Mouse (Mus musculus) layer of hippocampus, postnatal 36 days (tissue): Measurements from ENCODE around the gene Vamp3. TPM values are rescaled to one million over a fixed set of nuclear protein-coding genes. Genes with fewer than 3 reads are reported as not detected.
"Not testable (repeated sequence)": the region's sequence is repeated elsewhere in the genome, so short reads cannot be mapped to it uniquely, and the experiment has no call there.

Experiments used
- DNase-seq, 2 experiments: peaks; one replicate each; pipeline ENCODE4 v3.0.0; 2022
- total RNA-seq, 2 experiments: library from RNA; stranded (reverse); gene quantifications; 2 replicates each; pipeline ENCODE4 v1.2.3; 2021

Gene Vamp3
- total RNA-seq, 2 experiments from 2014 or later = 33.6 to 34.5 TPM

DNA sequence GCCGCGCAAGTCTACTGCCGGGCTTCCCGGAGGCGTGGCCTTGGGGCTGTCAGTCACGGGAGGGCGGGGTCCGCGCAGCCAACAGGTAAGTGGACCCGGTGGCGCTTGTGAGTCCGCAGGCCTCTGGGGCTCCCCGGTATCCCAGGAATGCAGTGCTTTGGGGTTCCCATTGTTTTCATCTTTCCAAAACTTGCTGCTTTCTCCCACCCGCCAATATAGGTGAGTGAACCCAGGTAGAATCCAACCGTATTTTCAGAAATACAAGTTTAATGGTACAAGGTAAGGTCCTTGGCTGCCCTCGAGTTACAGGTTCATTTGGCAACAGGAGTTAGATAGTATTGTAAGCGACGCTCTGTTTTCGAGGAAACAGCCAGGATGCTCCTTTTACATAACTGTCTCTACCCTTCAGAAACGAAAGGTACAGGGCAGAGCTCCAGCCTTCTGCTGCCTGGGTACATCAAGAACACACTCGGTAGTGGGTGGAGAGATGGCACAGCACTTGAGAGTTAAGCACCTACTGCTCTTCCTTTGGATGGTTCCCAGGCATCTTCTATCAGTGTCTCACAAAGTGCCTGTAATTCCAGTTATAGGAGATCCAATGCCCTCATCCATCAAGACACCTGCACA, 12.7 kb downstream of the Vamp3 start:
- DNase-seq = peak; percentile 50 to 54

DNA sequence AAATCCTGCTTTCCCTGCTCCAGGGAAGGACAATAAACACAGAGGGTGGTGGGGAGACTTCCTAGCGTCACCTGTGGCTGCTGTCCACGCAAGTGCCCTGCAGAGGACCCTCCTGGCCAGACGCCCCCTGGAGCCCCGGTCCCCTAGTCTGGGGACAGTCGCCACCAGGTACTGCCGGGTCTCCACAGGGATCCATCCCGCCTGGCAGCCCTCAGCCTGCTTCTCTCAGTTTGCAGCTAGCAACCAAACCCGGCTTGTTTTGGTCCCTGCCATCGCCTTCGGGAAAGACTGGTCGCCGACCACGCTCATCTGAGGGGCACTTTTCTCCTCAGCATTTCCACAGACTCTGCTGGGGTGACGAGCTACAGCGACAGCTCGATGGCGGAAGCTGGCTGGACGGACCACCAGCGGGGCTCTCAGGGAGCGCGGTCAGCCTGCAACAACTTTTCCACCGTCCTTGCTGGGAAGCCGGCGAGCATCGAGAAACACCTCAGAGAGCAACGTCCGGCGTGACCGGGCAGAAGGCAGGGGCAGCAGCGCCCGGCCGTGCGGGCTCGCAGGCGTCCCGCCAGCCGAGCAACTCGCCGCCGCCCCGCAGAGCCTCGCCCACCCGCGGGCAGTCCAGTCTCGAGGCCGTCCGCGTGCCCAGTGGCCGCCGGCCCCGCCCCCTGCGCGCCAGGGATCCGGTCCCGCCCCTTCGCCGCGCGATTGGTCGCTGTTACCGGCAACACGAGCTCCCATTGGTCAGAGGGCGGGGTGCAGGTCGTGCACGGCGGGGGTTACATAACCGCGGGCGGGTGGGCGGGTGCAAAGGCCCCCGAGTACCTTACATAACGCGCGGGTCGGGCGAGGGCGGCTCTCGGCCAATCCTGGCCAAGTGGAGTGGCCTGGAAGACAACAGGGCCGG, 13.5 kb downstream of the Vamp3 start, which contains the start of gene Per3:
Gene Per3 (minus strand): TSS at position 629 of the 907 bp plus-strand sequence.
- peak; percentile 97 for DNase-seq

DNA sequence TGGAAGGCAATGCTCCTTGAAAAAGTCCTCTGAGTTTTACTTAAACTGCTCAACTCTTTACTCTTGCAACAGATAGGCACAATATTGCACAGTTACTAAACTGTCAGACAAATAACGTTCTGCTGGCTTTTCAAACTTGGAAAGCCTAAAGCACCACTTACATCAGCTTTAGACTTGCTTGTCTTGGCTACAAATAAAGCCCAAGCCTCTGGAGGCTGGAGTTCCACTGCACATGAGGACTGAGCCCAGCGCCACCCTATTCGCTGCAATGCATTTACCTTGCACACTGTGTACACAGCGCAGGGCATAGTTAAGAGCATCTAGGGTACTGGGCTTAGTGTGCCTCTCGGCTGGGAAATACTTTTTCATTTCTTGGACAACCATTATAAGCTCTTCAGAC, 14.5 kb downstream of the Vamp3 start:
- DNase-seq = peak in 1 of 2 experiments; percentile 23

DNA sequence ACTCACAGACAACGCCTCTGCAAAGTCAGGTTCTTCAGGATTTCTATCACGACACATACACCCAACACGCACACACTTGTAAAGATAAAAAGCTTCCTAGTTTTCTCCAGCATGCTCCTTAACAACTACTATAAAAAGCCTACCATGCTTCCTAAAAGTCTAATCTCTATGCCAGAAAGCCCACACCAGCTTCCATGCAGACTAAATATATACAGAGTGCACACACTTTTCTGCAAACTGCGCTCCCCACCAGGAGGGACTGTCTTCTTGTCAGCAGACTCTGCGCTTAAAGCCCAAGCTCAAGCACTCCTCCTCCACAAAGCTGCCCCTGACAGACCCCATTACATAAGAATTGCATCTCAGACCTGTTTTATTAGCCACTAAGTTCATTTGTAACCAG, 16.3 kb downstream of the Vamp3 start:
- DNase-seq = no peak

DNA sequence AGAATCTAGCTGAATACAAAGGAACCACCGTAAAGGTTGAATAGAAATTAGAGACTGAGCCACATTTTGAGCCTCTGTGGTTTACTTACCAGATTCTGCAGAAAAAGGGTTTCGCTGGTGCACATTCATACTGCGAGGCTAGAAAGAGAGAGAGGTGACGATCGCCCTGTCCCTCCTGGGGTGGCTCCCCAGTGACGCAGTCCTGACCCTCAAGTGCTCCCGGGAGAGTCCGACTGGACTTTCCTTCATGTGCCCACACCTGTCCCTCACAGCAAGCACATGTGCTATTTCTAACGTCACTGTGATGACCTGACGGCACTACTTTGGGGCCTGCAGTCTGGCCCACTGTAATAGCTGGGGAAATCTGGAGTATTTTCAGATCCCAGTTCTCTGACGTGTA, 20.0 kb downstream of the Vamp3 start:
- DNase-seq = no peak

DNA sequence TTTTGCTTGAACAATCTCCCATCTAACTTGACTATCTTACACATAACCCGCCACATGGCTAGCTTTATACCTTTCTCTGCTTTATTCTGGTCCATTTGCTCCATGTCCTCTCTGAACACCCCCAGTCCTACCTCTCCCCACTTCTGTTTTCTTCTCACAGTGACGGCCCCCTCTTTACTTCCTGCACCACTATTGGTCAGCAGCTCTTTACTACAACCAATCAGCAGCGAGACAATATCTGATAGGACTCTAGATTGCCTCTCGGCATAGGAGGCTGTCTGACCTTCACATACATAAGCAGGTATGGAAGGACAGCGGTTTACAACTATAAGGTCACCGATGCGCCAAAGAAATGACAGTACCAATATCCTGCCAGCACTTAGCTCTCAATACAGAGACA, 21.2 kb downstream of the Vamp3 start:
- no peak for DNase-seq

DNA sequence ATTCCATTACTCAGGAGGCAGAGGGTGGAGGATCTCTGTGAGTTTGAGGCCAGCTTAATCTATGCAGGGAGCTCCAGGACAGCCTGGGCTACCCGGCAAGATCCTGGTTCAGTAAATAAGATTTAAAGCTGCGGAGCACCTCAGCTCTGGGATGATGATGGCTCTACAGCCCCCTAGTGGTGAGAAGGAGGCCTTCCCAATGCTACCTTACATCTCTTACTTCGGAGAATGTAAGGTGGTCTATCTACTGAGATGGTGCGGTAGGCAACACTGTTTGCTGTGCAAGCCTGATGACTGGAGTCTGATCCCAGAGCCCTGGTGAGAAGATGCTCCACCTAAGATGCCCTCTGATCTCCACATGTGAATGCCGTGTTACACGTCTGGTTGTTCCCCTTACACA, 30.8 kb downstream of the Vamp3 start:
- DNase-seq = no peak

DNA sequence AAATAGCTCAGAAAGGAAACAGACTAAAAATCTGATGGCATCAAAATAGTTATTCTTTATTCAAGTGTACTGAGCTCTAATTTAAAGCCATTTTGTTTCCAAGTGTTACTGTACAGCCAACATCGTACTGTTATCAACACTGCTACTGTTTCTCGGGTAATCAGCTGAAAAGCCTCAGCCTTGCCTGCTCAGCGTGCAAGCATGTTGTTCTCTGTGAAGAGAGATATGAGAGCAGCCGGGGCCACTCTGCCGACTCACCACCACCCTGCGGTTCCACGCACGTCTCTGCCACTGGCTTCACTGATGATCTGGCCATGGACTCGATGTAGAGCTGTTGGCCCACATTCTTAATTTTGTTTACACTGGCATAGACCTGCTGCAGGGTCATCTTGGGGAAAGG, 33.6 kb downstream of the Vamp3 start:
- no peak for DNase-seq

DNA sequence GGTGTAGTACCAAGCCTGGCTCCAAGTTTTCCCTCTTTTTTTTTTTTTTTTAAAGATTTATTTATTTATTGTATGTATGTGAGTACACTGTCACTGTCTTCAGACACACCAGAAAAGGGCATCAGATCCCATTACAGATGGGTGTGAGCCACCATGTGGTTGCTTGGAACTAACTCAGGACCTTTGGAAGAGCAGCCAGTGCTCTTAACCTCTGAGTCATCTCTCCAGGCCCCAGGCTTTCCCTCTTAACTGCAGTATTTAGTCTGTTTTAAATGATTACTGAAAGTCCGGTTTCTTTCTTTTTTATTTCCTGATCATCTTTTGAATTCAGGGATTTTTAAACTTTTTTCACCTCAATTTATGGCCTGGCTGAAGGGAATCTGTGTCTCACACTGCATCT, 40.4 kb downstream of the Vamp3 start:
- DNase-seq = not testable (repeated sequence)

DNA sequence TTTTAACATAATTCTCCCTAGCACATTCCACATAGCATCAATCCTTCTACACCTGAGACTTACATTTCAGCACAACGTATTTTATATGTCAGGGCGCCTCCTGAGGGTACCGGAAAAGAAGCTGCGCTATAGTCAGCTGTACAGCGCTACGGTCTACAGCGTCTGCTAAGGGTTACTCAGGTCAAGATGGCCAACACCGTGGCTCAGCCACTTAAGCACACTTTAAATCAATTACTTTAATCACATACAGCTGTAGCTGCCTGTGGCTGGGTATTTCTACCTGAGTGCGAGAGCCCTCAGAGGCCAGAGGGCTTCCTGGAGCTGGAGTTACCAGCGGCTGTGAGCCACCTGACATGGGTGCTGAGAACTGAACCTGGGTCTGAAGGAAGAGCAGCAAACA, 41.8 kb downstream of the Vamp3 start:
- DNase-seq = no peak

DNA sequence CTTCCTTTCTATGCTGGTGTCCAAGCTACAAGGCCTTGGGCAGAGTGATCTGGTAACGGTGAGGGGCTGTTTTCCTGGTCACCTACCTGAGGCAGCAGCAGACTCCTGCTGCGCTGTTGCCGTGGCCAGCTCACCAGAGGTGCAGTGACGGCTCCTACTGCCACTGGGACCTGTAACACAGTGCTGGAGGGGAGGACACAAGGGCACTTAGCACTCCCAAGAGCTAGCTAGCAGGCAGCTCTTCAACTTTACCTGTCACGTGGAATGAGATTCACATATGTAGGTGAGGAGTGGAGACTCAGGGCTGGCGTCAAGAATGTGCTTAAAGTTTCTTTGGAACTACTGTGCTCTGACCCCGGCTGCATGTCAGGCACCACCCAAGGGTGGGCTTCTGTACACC, 47.4 kb downstream of the Vamp3 start:
- DNase-seq = no peak

DNA sequence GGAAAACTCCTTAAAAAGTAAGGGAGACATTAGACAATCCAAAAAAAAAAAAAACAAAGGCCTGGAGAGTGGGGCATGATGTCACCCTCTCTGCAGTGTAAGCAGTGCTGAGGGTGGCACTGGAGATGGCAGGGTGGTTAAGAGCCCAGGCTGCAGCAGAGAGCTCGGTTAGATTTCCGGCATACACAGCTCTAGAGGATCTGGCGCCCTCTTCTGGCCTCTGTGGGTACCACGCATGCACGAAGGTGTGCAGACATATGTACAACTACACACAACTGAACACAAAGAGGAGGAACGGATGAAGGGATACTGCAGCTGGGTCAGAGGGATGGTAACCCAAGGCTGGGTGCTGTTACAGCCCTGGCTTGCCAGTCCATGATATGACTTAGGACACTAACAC, 50.8 kb downstream of the Vamp3 start:
- peak in 1 of 2 experiments; percentile 29 for DNase-seq

DNA sequence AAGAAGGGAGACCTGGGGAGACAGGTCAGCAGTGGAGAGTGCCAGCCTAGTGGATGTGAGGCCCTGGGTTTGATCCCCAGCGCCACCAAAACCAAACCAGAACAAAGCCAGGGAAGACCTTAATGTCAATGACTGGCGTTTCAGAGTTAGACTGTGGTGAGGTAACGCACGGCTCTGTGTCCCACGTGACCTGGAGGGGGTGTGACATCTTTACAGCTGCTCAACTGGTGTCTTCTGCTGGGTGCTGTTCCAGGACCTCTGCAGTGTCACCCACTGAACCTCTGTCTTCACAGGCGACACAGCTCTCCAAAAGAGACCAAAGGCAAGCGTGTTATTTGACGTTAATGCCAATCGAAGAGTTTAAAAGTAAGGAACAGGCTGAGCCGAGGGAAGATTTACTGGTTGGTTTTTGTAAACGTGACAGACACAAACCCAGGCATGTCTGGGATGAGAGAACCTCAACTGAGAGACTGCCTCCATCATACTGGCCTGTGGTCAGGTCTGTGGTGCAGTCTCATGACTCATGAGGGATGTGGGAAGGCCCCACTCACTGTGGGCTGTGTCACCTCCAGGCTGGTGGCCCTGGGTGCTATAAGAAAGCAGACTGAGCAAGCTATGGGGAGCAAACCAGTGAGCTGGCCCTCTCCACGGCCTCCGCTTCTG, 52.0 kb downstream of the Vamp3 start:
- DNase-seq = no peak

DNA sequence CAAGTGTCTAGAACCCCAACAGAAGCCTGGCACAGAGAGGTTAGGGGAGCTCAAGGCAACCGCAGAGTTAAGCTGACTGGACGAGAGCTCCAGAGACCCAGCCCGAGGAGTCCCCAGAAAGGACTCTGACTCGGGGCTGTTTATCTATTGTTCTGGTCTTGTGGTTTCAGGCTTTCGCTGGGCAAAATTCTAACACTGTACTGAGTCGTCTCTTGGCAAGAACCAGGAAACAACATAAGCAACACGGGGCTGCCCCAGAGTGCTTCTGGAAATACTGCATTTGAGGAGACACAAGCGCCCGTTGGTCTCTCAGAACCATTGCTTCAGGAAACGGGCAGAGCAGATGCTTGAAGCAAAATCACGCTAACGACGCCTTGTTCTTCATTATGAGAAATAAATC, 56.4 kb downstream of the Vamp3 start:
- DNase-seq = no peak

DNA sequence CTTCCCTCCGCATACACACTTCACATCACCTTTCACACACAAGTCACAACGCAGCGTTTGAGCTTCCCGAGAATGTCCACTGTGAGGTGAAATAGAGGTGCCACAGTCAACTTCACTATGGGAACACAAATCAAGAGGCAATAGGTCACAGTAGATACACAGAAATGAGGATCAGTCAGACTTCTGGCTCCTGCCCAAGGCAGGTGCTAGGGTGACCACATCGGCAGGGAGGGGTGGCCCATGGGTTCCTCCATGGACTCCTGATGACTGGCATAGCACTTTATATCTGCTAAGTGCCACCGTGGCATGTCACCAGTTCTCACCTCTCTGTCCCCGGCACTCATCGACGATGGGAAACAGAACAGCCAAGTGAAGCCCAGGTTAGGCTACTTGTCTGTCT, 59.1 kb downstream of the Vamp3 start:
- DNase-seq = no peak

Other genes starting within 250 kb of the Vamp3 start
- gene Errfi1, start 204.0 kb downstream of the Vamp3 start, total RNA-seq = 10 to 100 TPM; 50.2 to 56.3 TPM
- 100 to 1,000 TPM; 220 to 235 TPM for gene Park7, start 143.5 kb downstream of the Vamp3 start, total RNA-seq
- under 1 TPM; 0.61 to 1.00 TPM for gene Tnfrsf9, start 143.4 kb downstream of the Vamp3 start, total RNA-seq
- not detected for gene Uts2, start 60.9 kb downstream of the Vamp3 start, total RNA-seq
- gene Per3, start 13.3 kb downstream of the Vamp3 start, total RNA-seq = 10 to 100 TPM; 30.1 to 39.4 TPM
- not detected for gene Gm13090, start 31.6 kb upstream of the Vamp3 start, total RNA-seq